ENCODE assay signal across 17 mouse cellular contexts in genomic region chr7:44960512-44960910, GRCm38 (mm10). TPM values are rescaled to one million over a fixed set of nuclear protein-coding genes. Genes with fewer than 3 reads are reported as not detected.
"Had no signal": no experiment of that assay in that cellular context is flagged by ENCODE, and none has a peak within 500 bp of the region (broad histone marks: within the 10 kb centered on the region; RNA-seq: fewer than 3 reads in every experiment).

No protein-coding gene starts in this region.

- DNase-seq: lung, adult 18-20 months; lung, embryonic 14.5 days; lung, postnatal 10 days; lung, postnatal 4 days; midbrain, embryonic 14.5 days; retina, postnatal 1 day; right cerebral cortex, adult 18-20 months; right cerebral cortex, postnatal 14 days; thymus, adult 18-20 months; thymus, postnatal 14 days; thymus, postnatal 36 days had no signal

RNA-seq across cellular contexts. Expression of gene Cpt1c, which starts 14.1 kb away (rescaled TPM):
- total RNA-seq: megakaryocyte, adult 5-6 weeks had no signal

RNA-seq across cellular contexts. Expression of gene Tsks, which starts 17.5 kb away (rescaled TPM):
- total RNA-seq: megakaryocyte, adult 5-6 weeks; megakaryocyte-erythroid progenitor cell, adult 5-6 weeks had no signal
- polyA plus RNA-seq: liver, embryonic 15.5 days; midbrain, embryonic 14.5 days; myocyte; neural tube, embryonic 11.5 days; small intestine, adult 2 months had no signal
